Mouse (Mus musculus) thymus, postnatal 0 days (tissue): Measurements from ENCODE around the gene Cmtm4. TPM values are rescaled to one million over a fixed set of nuclear protein-coding genes. Genes with fewer than 3 reads are reported as not detected.
A peak's percentile ranks its signal among the peaks of the same experiment; 100 is the strongest.
"Not testable (repeated sequence)": the region's sequence is repeated elsewhere in the genome, so short reads cannot be mapped to it uniquely, and the experiment has no call there.

ENCODE experiments used
- DNase-seq: peaks from one replicate; pipeline ENCODE4 v3.0.0-alpha.2; 2015; ENCODE audit warnings: low spot score
- polyA plus RNA-seq: library from polyadenylated mRNA; unstranded; fragments of >200 nt; fragmentation: Nextera tagmentation; extraction: Ambion mirVana; gene quantifications from 2 replicates; pipeline ENCODE4 v1.2.1, GENCODE M21; 2015

The Cmtm4 gene
- polyA plus RNA-seq, 1 experiment from 2014 or later, result 0.86 TPM

DNA sequence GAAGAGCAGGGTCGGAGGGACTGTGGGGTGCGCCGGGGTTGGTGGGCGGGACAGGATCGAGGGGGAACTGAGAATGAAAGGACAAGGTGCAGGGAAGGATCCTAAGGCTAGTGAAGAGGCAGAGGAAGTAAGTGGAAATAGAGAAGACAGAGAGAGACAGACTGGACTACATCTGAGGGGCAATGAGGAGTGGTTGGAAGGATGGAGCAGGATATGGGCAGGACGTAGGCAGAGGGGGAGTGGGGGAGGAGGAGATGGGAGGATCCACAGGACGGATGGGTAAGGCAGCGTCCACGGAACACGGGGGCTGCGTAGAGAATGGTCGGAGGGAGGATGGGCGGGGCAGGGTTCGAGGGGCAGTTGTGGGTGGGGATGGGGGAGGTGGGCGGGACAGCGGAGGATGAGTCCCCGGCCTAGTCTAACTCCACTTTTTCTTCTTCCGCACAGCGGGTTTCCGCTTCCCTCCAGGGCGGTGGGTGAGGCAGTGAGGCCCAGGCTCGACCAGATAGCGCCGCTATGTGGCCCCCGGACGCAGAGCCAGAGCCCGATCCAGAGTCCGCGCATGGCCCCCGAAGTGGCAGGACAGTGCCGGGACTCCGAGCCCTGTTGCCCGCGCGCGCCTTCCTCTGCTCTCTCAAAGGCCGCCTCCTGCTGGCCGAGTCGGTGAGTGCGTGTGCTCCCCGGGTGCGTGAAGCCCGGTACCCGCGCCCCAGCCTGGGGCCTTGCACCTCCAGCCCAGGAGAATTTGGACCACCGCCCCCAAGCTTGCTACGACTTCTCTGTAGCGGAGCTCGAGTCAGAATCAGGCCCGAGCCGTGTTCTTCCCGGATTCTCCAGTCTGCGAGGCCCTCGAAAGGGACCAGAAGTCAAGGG, 55.1 kb downstream of the Cmtm4 start:
- DNase-seq, result peak; percentile 74

DNA sequence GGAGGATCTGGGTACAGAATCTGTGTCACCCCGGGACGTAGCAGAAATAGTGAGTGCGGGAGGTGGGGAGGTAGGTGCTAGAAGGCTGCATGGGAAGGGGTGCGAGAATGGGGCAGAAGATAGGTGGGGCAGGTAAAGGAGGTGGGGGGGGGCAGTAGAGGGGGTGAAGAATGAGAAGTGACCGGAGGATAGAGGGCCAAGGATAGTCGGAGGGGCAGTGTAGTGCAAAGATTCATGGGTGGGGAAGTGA, 55.7 kb downstream of the Cmtm4 start:
- DNase-seq, result no peak

DNA sequence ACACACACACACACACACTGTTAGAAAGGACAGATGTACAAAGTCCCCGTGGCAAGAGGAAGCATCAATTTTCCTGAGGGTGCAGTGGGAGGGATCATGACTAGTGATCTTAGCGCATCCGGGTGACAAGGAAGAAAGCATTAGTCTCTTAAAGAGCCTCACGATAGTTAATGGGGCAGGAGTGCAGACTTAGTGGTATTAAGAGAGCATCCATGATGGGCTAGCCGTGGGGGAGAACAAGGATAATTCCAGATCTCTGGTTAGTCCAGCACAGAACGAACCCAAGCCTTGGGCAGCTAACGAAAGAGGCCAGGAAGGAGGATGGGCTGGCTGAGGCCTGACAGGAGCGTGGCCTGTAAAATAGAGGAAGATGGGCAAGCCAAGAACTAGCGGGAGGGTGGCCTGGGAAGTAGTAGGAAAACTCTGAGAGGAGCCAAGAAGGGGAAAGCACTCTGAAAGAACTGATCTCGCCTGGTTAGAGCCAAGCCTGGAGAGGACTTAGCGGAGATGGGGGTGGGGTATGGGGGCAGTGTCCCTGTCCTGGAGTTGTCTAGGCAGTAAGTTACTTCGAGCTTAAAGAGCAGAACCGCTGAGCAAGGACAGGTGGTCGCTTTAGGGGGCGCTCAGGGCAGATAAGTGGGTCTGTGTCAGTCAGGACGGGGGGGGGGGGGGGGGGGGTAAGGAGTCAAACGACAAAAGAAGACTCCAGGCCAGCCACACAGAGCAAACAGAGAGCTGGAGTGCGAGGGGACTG, 56.2 kb downstream of the Cmtm4 start, which contains the start of gene Cmtm3:
TSS of gene Cmtm3 (plus strand) at position 182 of the 754 bp plus-strand sequence.
- no peak for DNase-seq

DNA sequence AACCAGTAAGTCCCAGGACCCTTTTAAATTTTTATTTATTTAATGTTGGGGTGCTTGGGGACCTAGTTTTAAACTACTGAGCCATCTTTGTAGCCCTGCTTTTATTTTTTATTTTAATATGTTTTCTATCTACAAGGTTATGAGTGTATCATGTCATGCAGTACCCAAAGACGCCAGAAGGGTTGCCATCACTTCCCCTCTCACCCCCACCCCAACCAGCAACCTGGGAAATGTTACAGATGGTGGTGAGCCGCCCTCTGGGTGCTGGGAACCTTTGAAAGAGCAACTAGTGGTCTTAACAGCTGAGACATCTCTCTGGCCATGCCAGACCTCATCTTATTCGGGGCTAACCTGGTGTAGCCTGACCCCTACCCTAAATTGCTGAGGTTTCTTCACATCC, 57.7 kb downstream of the Cmtm4 start:
- peak; percentile 30 for DNase-seq

DNA sequence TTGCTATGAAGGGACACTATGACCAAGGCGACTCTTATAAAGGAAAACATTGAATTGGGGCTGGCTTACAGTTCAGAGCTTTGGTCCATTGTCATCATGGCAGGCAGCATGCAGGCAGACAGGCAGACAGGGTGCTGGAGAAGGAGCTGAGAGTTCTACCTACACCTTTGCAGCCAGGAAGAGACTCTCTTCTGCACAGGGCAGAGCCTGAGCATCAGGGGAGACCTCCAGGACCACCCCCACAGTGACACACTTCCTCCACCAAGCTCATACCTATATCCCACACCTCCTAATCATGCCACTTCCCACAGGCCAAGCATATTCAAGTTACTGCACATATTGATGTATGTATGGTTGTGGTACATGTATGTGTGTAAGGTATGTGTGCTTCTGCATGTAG, 58.8 kb downstream of the Cmtm4 start:
- no peak for DNase-seq

DNA sequence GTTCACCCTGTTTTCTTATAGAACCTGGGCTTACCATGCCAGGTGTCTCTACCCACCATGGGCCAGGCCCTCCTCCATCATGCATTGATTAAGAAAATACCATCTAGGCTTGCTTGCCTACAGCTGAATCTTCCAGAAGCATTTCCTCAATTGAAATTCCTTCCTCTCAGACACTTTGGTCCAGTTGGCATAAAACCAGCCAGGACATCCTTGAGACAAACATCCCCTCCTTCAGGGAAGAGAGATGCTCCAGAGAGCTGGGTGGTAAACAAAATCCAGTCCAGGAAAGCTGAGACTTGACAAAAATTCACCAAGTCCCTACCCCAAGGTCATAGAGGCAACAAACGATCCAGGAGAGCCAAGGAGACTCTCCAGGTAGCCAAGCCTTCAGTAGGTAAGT, 61.4 kb downstream of the Cmtm4 start:
- no peak for DNase-seq

DNA sequence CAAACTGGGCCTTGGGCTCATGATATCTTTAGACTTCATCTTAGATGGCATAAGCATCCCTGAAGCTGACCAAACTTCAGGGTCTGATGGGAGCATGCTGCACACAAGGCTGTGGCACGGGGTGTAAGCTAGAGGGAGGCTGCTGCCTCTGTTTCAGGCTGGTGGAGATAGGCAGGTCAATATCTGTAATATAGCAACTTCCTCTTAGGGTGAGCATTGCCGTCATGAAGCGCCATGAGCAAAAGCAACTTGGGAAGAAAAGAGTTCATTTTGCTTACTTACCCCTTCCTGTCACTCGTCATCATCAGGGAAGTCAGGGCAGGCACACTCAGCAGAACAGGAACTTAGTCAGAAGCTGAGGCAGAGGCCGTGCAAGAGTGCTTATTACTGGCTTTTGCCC, 61.8 kb downstream of the Cmtm4 start:
- no peak for DNase-seq

DNA sequence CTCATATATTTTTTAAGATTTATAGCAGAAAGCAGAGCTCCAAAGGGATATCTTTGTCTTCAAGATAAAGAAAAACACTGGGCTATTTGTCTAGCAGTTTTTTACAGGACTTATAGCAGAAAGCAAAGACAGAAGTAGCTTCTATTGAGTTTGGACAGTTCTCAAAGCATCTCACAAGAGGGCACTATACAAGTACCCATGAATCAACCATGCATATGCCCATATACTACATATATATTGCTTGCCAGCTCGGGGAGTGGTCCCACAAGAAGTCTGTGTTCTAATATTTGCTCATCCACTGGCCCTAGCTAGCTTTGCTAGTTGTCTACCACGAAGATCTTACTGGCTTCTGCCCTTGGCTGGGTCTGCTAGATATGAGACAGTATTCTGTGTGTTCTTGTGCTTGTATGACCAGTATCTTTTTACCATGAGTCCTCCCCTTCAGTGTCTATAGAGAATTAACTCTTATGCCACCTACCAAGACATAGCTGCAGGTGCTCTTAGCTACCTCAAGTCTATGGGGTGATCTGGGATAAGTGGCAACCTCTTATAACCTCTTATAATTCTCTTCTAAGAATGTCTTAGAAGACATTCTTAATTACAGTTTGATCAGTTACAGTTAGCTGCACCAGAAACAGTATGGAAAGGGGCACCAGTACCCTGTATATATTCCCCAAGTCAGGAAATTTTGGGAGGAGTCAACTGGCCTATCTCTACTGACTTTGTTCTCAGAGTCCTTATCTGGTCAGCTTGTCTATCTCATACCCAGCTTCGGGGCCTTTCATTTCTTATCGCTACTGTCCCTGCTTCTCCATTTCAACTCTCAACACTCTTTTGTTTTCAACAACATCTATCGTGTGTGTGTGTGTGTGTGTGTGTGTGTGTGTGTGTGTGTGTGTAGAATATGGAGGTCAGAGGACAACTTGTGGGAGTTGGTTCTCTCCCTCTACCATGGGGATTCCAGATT, 62.7 kb downstream of the Cmtm4 start:
- no peak for DNase-seq

DNA sequence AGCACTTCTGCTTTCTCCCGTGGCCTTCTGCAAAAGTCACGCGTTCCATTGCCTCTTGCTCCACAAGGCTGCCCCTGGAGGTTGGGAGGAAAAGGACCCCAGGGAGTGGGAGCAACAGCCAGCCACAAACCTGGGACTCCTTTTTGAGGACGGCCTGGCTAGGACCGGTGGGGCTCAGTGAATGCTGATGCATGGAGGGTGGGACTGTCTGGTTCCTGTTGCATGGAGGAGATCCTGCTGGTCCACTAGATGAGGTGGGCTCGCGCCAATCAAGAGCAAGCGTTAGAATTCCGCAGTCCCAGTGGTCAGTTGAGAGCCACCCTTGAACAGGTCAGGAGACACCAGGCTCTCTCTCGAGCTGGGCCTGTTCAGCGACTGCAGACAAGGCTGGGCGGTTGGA, 73.7 kb downstream of the Cmtm4 start, which contains the start of gene Cmtm2b:
TSS of gene Cmtm2b (plus strand) at position 301 of the 400 bp plus-strand sequence.
- DNase-seq, result not testable (repeated sequence)

DNA sequence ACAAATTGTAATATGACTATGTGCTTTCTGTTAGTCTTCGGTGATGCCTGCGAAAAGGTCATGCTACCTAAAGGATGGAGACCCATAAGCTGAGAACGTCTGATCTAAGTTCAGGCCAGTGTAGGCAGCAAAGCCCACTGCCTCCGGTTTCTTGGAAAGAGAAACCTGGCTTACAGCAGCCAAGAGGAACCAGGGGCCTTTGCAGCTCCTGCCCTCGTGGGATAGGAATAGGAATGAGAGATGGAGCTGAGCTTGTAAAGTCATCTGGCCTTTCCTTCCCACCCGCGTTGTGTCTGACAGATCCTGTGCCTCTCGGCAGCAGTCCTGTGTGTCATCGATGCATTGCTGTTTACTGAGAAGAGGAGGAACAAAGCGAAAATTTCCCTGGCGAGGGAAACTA, 74.3 kb downstream of the Cmtm4 start, which contains the start of gene Gm11020:
TSS of gene Gm11020 (plus strand) at position 301 of the 400 bp plus-strand sequence.
- not testable (repeated sequence) for DNase-seq

DNA sequence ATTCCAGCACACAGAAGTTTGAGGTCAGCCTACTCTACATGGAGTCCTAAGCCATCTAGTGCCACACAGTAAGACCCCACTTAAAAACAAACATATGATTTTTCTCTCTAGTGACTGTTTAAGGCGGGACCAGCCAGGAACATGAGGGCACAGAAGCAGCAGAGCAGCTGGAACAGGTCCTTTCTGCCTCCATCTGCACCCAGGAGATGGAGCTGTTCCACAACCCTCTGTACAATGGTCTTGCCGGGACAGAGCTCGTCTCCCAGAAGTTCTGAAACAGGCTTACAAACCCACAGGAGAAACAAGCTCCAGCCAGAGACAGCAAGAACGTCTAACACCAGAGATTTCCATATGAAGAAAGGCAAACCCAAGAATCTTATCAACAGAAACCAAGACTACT, 82.3 kb downstream of the Cmtm4 start:
- no peak for DNase-seq

DNA sequence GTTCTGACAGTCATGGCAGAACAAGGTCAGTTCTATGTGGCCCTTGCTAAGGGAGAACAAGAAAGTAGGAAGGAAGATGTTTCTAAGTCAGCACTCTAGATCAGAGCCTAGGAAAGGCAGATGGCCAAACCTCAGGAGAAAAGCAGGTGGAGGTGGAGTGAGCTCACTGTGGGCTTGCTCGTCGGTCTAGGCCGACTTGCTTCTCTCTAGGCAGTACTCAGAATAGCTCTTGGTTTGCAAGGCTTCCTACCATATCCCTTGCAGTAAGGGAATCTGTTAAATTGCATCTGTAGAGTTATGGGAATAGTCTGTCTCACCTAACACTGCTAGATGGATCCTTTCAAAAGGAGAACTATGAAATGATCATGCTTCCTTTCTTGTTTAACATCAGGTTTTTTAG, 83.6 kb downstream of the Cmtm4 start:
- DNase-seq, result not testable (repeated sequence)

DNA sequence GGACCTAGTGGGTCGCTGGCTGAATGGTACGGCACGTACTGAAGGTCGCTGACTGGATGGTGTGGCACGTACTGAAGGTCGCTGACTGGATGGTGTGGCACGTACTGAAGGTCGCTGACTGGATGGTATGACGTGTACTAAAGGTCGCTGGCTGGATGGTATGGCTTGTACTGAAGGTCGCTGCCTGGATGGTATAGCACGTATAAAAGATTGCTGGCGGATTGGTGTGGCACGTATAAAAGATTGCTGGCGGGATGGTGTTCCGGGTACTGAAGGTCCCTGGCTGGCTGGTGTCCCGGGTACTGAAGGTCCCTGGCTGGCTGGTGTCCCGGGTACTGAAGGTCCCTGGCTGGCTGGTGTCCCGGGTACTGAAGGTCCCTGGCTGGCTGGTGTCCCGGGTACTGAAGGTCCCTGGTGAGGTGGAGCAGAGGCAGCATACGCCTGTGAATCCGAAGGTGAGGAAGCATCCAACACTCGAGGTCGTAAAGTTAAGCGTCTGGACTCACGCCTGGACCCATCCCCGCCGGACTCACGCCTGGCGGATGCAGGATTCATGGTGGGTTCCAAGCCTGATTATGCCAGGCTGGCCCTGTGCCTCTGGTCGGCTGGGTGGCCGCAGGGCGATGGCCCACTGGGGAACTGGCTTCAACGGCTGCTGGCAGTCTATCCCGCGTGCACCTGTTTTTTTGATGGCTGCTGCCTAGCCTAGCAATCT, 86.0 kb downstream of the Cmtm4 start, which contains the start of the genes Gm45711 and Cmtm1:
TSS of gene Gm45711 (minus strand) at position 641 of the 715 bp plus-strand sequence.
TSS of gene Cmtm1 (minus strand) at position 705 of the 715 bp plus-strand sequence.
- not testable (repeated sequence) for DNase-seq

DNA sequence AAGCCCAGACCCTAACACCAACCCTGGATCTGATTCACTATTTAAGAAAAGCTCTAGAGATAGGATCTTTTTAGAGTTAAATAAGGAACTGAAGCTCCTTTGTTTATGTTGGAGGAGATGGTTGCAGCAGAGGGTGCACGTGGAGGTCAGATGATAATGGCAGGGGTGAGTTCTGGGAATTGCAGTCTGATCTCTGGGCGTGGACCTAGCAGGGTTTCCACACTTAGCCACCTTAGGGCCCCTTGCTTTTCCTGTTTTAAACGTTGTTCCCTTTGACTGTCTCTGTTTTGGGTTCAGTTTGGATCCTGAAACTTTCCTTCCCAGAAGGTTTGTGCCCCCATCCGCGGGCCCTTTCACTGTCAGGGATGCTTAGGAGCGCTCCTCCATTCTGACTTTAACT, 87.3 kb downstream of the Cmtm4 start:
- DNase-seq, result not testable (repeated sequence)

DNA sequence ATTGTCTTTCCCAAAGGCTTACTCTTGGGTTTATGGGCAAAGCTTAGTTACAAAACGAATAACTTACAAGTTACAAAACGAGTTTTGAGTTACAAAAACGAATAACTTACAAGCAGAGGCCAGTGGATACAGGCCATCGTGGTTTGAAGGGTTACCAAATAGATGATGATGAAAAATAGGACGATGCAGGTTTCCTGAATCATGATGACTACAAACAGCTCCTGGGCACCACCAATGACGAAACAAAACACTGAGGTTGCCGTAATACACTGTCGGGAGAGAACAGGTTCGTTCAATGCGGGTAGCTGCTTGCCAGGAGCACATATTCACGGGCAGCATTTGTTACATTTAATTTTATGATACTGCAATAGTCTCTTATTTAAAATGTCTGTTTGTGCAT, 90.6 kb downstream of the Cmtm4 start:
- no peak for DNase-seq

DNA sequence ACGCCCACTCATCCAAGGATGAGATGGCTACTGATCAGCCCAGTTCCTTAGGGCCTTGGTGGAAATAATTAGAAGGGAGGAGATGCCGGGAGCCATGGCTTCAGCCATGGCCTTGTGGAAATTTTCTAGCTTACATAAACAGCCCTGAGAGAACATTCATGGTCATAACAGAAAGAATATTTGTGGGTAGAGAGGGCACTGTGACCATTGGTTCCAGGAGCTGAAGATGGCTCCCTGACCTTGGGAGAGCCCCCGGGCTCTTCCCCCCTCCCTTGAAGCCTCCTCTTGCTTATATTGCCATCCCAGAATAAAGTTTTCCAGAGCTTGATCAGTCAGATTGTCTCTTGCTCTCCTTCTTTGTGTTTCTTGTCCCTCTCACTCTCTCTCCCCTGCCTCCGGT, 93.1 kb downstream of the Cmtm4 start:
- not testable (repeated sequence) for DNase-seq

DNA sequence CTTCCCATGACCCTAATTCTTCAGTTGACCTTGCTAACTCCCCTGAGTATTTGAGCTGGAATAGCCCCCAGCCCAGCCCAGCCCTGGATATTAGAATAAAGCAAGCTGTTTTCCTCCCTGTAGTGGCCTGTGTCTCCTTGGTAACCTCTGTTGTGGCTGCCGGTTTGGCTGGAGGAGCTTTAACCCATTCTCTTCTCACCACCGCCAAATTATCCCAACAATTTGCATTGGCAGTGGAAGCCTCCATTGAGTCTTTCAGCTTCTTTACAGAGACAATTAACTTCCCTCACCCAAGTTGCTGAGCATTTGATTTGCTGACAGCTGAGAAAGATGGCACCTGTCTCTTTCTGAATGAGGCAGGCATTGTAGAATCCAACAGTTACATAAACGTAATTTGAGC, 94.0 kb downstream of the Cmtm4 start:
- DNase-seq, result not testable (repeated sequence)
